In genomic region chr10:127090560-127091411, GRCm38 (mm10) we compare ENCODE assay signal across 8 mouse cellular contexts. TPM values are rescaled to one million over a fixed set of nuclear protein-coding genes. Genes with fewer than 3 reads are reported as not detected.
A peak's percentile ranks its signal among the peaks of the same experiment; 100 is the strongest.
DNase-seq lines count a peak whose midpoint lies in the region; ATAC-seq and TF ChIP-seq lines count a peak whose summit lies in the region.

No protein-coding gene starts in this region.

- H3K9ac ChIP-seq in heart, postnatal 0 days (replicated peaks; ENCODE audit: low read depth, low read length), result no peak overlapping the region
- H3K9ac ChIP-seq in midbrain, embryonic 12.5 days (replicated peaks), result no peak overlapping the region

- peak overlapping the region; percentile 28; the same call in 1 of the 2 replicates for H3K4me3 ChIP-seq in heart, postnatal 0 days (ENCODE audit: low read depth, low read length)
- peak overlapping the region; percentile 25 for H3K4me3 ChIP-seq in midbrain, embryonic 12.5 days

- ATAC-seq in heart, postnatal 0 days (ENCODE audit: insufficient read depth, low read depth), result peak; percentile 54
- no peak for ATAC-seq in midbrain, embryonic 12.5 days (ENCODE audit: low FRiP score, low read depth)

- H3K27me3 ChIP-seq in heart, postnatal 0 days (ENCODE audit: control insufficient read depth, insufficient read depth, low read length), result peaks cover 56% of the 10 kb centered on the region
- peaks cover 77% of the 10 kb centered on the region for H3K27me3 ChIP-seq in midbrain, embryonic 12.5 days

- H3K4me2 ChIP-seq in heart, postnatal 0 days (ENCODE audit: low read depth, low read length), result peak overlapping the region; percentile 43
- peak overlapping the region; percentile 38 for H3K4me2 ChIP-seq in midbrain, embryonic 12.5 days (replicated peaks)

- 12% methylated on average over 57 of the region's 57 CpGs for WGBS in heart, postnatal 0 days
- 8% methylated on average over 57 of the region's 57 CpGs for WGBS in midbrain, embryonic 12.5 days

- no peaks in the 10 kb centered on the region for H3K9me3 ChIP-seq in heart, postnatal 0 days (replicated peaks; ENCODE audit: control insufficient read depth, low read length)
- H3K9me3 ChIP-seq in midbrain, embryonic 12.5 days, result no peaks in the 10 kb centered on the region

- no peak for TF ChIP-seq EP300 in heart, postnatal 0 days (IDR thresholded peaks at IDR 0.05; ENCODE audit: low read depth)

- peaks cover 8% of the 10 kb centered on the region for H3K4me1 ChIP-seq in heart, postnatal 0 days (ENCODE audit: control insufficient read depth, insufficient read depth)
- peaks cover 22% of the 10 kb centered on the region for H3K4me1 ChIP-seq in midbrain, embryonic 12.5 days

- H3K36me3 ChIP-seq in heart, postnatal 0 days (replicated peaks; ENCODE audit: control insufficient read depth, insufficient read depth, low read length), result peaks cover under 1% of the 10 kb centered on the region; the same call in 1 of the 2 replicates
- H3K36me3 ChIP-seq in midbrain, embryonic 12.5 days, result peaks cover 27% of the 10 kb centered on the region; the same call in 1 of the 2 replicates

- no peak overlapping the region for H3K27ac ChIP-seq in heart, postnatal 0 days (ENCODE audit: low read depth)
- no peak overlapping the region for H3K27ac ChIP-seq in midbrain, embryonic 12.5 days (replicated peaks)

- no peak for TF ChIP-seq CTCF in heart, postnatal 0 days (IDR thresholded peaks at IDR 0.05; ENCODE audit: low read depth)

- peak; percentile 66 for DNase-seq in ovary, postnatal 36 days (ENCODE audit: low spot score)
- no peak for DNase-seq in ovary, postnatal 14 days (ENCODE audit: low spot score)
- DNase-seq in embryo, embryonic 11 days, result peak; percentile 60
- peak; percentile 32 for DNase-seq in heart, postnatal 0 days (ENCODE audit: low spot score)
- DNase-seq in kidney, postnatal 25 days, result peak; percentile 78 to 86
- DNase-seq in adipocyte (ENCODE audit: low spot score), result no peak
- DNase-seq in urinary bladder, postnatal 10 days (ENCODE audit: low spot score), result no peak

RNA-seq across cellular contexts. Expression of gene Agap2, which starts 15.7 kb away (rescaled TPM):
- total RNA-seq in heart, postnatal 0 days (2014; rRNA removed; ENCODE audit: low replicate concordance), result 1.4 and 1.7 TPM in 2 replicates
- polyA plus RNA-seq in heart, postnatal 0 days (2015; fragmentation: Nextera tagmentation; extraction: Ambion mirVana), result 0.15 and 0.29 TPM in 2 replicates
- polyA plus RNA-seq in midbrain, embryonic 12.5 days (2016; fragmentation: Nextera tagmentation; extraction: Ambion mirVana), result 1.3 TPM in 2 replicates

RNA-seq across cellular contexts. Expression of gene Tspan31, which starts 20.7 kb away (rescaled TPM):
- 104 and 117 TPM in 2 replicates for total RNA-seq in heart, postnatal 0 days (2014; rRNA removed; ENCODE audit: low replicate concordance)
- polyA plus RNA-seq in heart, postnatal 0 days (2015; fragmentation: Nextera tagmentation; extraction: Ambion mirVana), result 73.5 and 79.9 TPM in 2 replicates
- polyA plus RNA-seq in midbrain, embryonic 12.5 days (2016; fragmentation: Nextera tagmentation; extraction: Ambion mirVana), result 165 and 167 TPM in 2 replicates

RNA-seq across cellular contexts. Expression of gene Cdk4, which starts 27.5 kb away (rescaled TPM):
- total RNA-seq in heart, postnatal 0 days (2014; rRNA removed; ENCODE audit: low replicate concordance), result 457 and 539 TPM in 2 replicates
- 382 and 392 TPM in 2 replicates for polyA plus RNA-seq in heart, postnatal 0 days (2015; fragmentation: Nextera tagmentation; extraction: Ambion mirVana)
- polyA plus RNA-seq in midbrain, embryonic 12.5 days (2016; fragmentation: Nextera tagmentation; extraction: Ambion mirVana), result 2,032 and 2,136 TPM in 2 replicates

RNA-seq across cellular contexts. Expression of gene Os9, which starts 30.1 kb away (rescaled TPM):
- 39.8 and 45.2 TPM in 2 replicates for total RNA-seq in heart, postnatal 0 days (2014; rRNA removed; ENCODE audit: low replicate concordance)
- 36.0 and 40.0 TPM in 2 replicates for polyA plus RNA-seq in heart, postnatal 0 days (2015; fragmentation: Nextera tagmentation; extraction: Ambion mirVana)
- 112 and 116 TPM in 2 replicates for polyA plus RNA-seq in midbrain, embryonic 12.5 days (2016; fragmentation: Nextera tagmentation; extraction: Ambion mirVana)

RNA-seq across cellular contexts. Expression of gene March9, which starts 30.8 kb away (rescaled TPM):
- total RNA-seq in heart, postnatal 0 days (2014; rRNA removed; ENCODE audit: low replicate concordance), result 0.65 and 1.0 TPM in 2 replicates
- 0.14 TPM in 2 replicates for polyA plus RNA-seq in heart, postnatal 0 days (2015; fragmentation: Nextera tagmentation; extraction: Ambion mirVana)
- polyA plus RNA-seq in midbrain, embryonic 12.5 days (2016; fragmentation: Nextera tagmentation; extraction: Ambion mirVana), result 4.6 and 5.3 TPM in 2 replicates

Comparison
In these comparisons a context has a peak if more than half of its experiments do, and no peak if none do; other contexts are left out.
1. DNase-seq: peak in ovary, postnatal 36 days (single experiment), embryo, embryonic 11 days (single experiment), heart, postnatal 0 days (single experiment) and kidney, postnatal 25 days (2 of 2); none in ovary, postnatal 14 days (single experiment), adipocyte (single experiment) and urinary bladder, postnatal 10 days (single experiment).